8 mouse cellular contexts compared by ENCODE assay signal in genomic region chr12:54197301-54197782, GRCm38 (mm10). TPM values are rescaled to one million over a fixed set of nuclear protein-coding genes. Genes with fewer than 3 reads are reported as not detected.
DNase-seq lines count a peak whose midpoint lies in the region; ATAC-seq and TF ChIP-seq lines count a peak whose summit lies in the region.

No protein-coding gene starts in this region.

- H3K27me3 ChIP-seq in embryonic facial prominence, embryonic 13.5 days = peaks cover 8% of the 10 kb centered on the region
- H3K27me3 ChIP-seq in embryonic facial prominence, embryonic 10.5 days (replicated peaks; ENCODE audit: low read depth, poor library complexity, severe bottlenecking) = peaks cover 11% of the 10 kb centered on the region
- no peaks in the 10 kb centered on the region for H3K27me3 ChIP-seq in liver, adult 2 months (ENCODE audit: control insufficient read depth, insufficient read depth, low read length)
- no peaks in the 10 kb centered on the region for H3K27me3 ChIP-seq in hindbrain, embryonic 16.5 days (replicated peaks; ENCODE audit: control insufficient read depth, insufficient read depth, low read length)
- peaks cover 8% of the 10 kb centered on the region for H3K27me3 ChIP-seq in midbrain, postnatal 0 days (ENCODE audit: insufficient read depth, low read length)

- peaks cover 14% of the 10 kb centered on the region; the same call in 1 of the 2 replicates for H3K79me2 ChIP-seq in liver, adult 2 months (ENCODE audit: control insufficient read depth, insufficient read depth, low read length)

- peaks cover 65% of the 10 kb centered on the region for H3K4me1 ChIP-seq in embryonic facial prominence, embryonic 13.5 days
- H3K4me1 ChIP-seq in embryonic facial prominence, embryonic 10.5 days = peaks cover 55% of the 10 kb centered on the region
- H3K4me1 ChIP-seq in liver, adult 2 months (ENCODE audit: control insufficient read depth, insufficient read depth, low read length) = peaks cover 8% of the 10 kb centered on the region
- peaks cover 19% of the 10 kb centered on the region for H3K4me1 ChIP-seq in hindbrain, embryonic 16.5 days (ENCODE audit: control insufficient read depth, insufficient read depth, low read depth, low read length)
- no peaks in the 10 kb centered on the region; the same call in 1 of the 2 replicates for H3K4me1 ChIP-seq in midbrain, postnatal 0 days (ENCODE audit: insufficient read depth, low read length)

- H3K4me2 ChIP-seq in embryonic facial prominence, embryonic 13.5 days = peak overlapping the region; percentile 22
- H3K4me2 ChIP-seq in hindbrain, embryonic 16.5 days (ENCODE audit: low read length) = peak overlapping the region; percentile 30
- H3K4me2 ChIP-seq in midbrain, postnatal 0 days (ENCODE audit: low read depth, low read length, poor library complexity, severe bottlenecking) = peak overlapping the region; percentile 24

- ATAC-seq in embryonic facial prominence, embryonic 13.5 days (ENCODE audit: insufficient number of reproducible peaks, insufficient read depth, low FRiP score, low TSS enrichment, low read depth) = no peak
- 0 out of 2 replicates have a peak, but pooled peaks have one; percentile 31 for ATAC-seq in hindbrain, embryonic 16.5 days
- ATAC-seq in midbrain, postnatal 0 days (ENCODE audit: low FRiP score) = no peak

- H3K4me3 ChIP-seq in embryonic facial prominence, embryonic 13.5 days = no peak overlapping the region
- no peak overlapping the region for H3K4me3 ChIP-seq in embryonic facial prominence, embryonic 10.5 days
- no peak overlapping the region for H3K4me3 ChIP-seq in liver, adult 2 months (ENCODE audit: insufficient read depth, low read depth, low read length)
- H3K4me3 ChIP-seq in hindbrain, embryonic 16.5 days (ENCODE audit: low read length) = no peak overlapping the region
- no peak overlapping the region for H3K4me3 ChIP-seq in midbrain, postnatal 0 days (ENCODE audit: low read depth, low read length)

- H3K27ac ChIP-seq in embryonic facial prominence, embryonic 13.5 days = peak overlapping the region; percentile 45; the same call in 1 of the 2 replicates
- H3K27ac ChIP-seq in embryonic facial prominence, embryonic 10.5 days (replicated peaks) = no peak overlapping the region
- H3K27ac ChIP-seq in liver, adult 2 months (replicated peaks; ENCODE audit: insufficient read depth, low read depth, low read length) = peak overlapping the region; percentile 80
- 0 out of 2 replicates have a peak overlapping the region, but pooled peaks have one; percentile 3 for H3K27ac ChIP-seq in hindbrain, embryonic 16.5 days (ENCODE audit: low read depth, low read length)
- H3K27ac ChIP-seq in midbrain, postnatal 0 days (ENCODE audit: low read depth, low read length) = no peak overlapping the region

- DNase-seq in embryonic facial prominence, embryonic 10.5 days (ENCODE audit: low spot score) = no peak
- DNase-seq in liver, adult 2 months (ENCODE audit: extremely low read depth, low read depth, low spot score) = peak; percentile 97
- no peak for DNase-seq in liver
- peak; percentile 68 for DNase-seq in midbrain, postnatal 0 days (ENCODE audit: low spot score)
- no peak for DNase-seq in adrenal gland, postnatal 14 days
- DNase-seq in adrenal gland, postnatal 36 days = no peak

- H3K9me3 ChIP-seq in embryonic facial prominence, embryonic 13.5 days = no peaks in the 10 kb centered on the region
- no peaks in the 10 kb centered on the region for H3K9me3 ChIP-seq in embryonic facial prominence, embryonic 10.5 days
- no peaks in the 10 kb centered on the region for H3K9me3 ChIP-seq in hindbrain, embryonic 16.5 days (ENCODE audit: control insufficient read depth, low read length)
- H3K9me3 ChIP-seq in midbrain, postnatal 0 days (ENCODE audit: low read length) = no peaks in the 10 kb centered on the region

- TF ChIP-seq POLR2A in liver, adult 2 months (IDR thresholded peaks at IDR 0.05; ENCODE audit: extremely low read depth, insufficient read depth, low read length) = no peak

- H3K36me3 ChIP-seq in embryonic facial prominence, embryonic 13.5 days = no peaks in the 10 kb centered on the region
- H3K36me3 ChIP-seq in embryonic facial prominence, embryonic 10.5 days (replicated peaks) = no peaks in the 10 kb centered on the region
- no peaks in the 10 kb centered on the region for H3K36me3 ChIP-seq in liver, adult 2 months (ENCODE audit: control insufficient read depth, insufficient read depth, low read length)
- H3K36me3 ChIP-seq in hindbrain, embryonic 16.5 days (ENCODE audit: control insufficient read depth, insufficient read depth, low read length) = no peaks in the 10 kb centered on the region
- no peaks in the 10 kb centered on the region for H3K36me3 ChIP-seq in midbrain, postnatal 0 days (ENCODE audit: insufficient read depth, low read length)

- TF ChIP-seq CTCF in liver, adult 2 months (IDR thresholded peaks at IDR 0.05; ENCODE audit: low read depth, low read length) = no peak
- no peak for TF ChIP-seq CTCF in midbrain, postnatal 0 days (IDR thresholded peaks at IDR 0.05)

- WGBS in embryonic facial prominence, embryonic 13.5 days = 41% methylated on average over 6 of the region's 6 CpGs
- WGBS in embryonic facial prominence, embryonic 10.5 days = 90% methylated on average over 6 of the region's 6 CpGs
- 11% methylated on average over 6 of the region's 6 CpGs for WGBS in liver, adult 2 months
- WGBS in hindbrain, embryonic 16.5 days = 30% methylated on average over 6 of the region's 6 CpGs
- 42% methylated on average over 6 of the region's 6 CpGs for WGBS in midbrain, postnatal 0 days

- no peak overlapping the region for H3K9ac ChIP-seq in embryonic facial prominence, embryonic 13.5 days
- no peak overlapping the region for H3K9ac ChIP-seq in liver, adult 2 months (ENCODE audit: low read depth, low read length)
- H3K9ac ChIP-seq in hindbrain, embryonic 16.5 days (ENCODE audit: low read depth, low read length) = no peak overlapping the region
- H3K9ac ChIP-seq in midbrain, postnatal 0 days (replicated peaks; ENCODE audit: low read length, poor library complexity, severe bottlenecking) = no peak overlapping the region

RNA-seq across cellular contexts. Expression of gene Egln3, which starts 6.3 kb away (rescaled TPM):
- polyA plus RNA-seq in embryonic facial prominence, embryonic 13.5 days (2015; fragmentation: Nextera tagmentation; extraction: Ambion mirVana) = 6.7 and 7.0 TPM in 2 replicates
- polyA plus RNA-seq in embryonic facial prominence, embryonic 10.5 days (2016; fragmentation: Nextera tagmentation; extraction: Ambion mirVana) = 4.7 and 5.5 TPM in 2 replicates
- 7.9 and 8.4 TPM in 2 replicates for total RNA-seq in liver, adult 2 months (2014; rRNA removed)
- polyA plus RNA-seq in liver, adult 2 months (2012; rRNA removed) = 11.0 and 13.1 TPM in 2 replicates
- polyA plus RNA-seq in hindbrain, embryonic 16.5 days (2015; fragmentation: Nextera tagmentation; extraction: Ambion mirVana) = 7.4 and 7.6 TPM in 2 replicates
- 8.0 and 11.2 TPM in 2 replicates for total RNA-seq in midbrain, postnatal 0 days (2014; rRNA removed)
- 3.5 and 3.6 TPM in 2 replicates for polyA plus RNA-seq in midbrain, postnatal 0 days (2015; fragmentation: Nextera tagmentation; extraction: Ambion mirVana)
- 3.0 and 6.6 TPM in 2 replicates for total RNA-seq in adrenal gland, postnatal 14 days (2021)
- 1 to 10 TPM; 3.4 to 5.5 TPM for total RNA-seq in adrenal gland, postnatal 36 days (2021)

Comparison
In these comparisons a context has a peak if more than half of its experiments do, and no peak if none do; other contexts are left out.
1. H3K27ac ChIP-seq: peak in embryonic facial prominence, embryonic 13.5 days (single experiment), liver, adult 2 months (single experiment) and hindbrain, embryonic 16.5 days (single experiment); none in embryonic facial prominence, embryonic 10.5 days (single experiment) and midbrain, postnatal 0 days (single experiment).
2. DNase-seq: peak in liver, adult 2 months (single experiment) and midbrain, postnatal 0 days (single experiment); none in embryonic facial prominence, embryonic 10.5 days (single experiment), liver (single experiment), adrenal gland, postnatal 14 days (single experiment) and adrenal gland, postnatal 36 days (0 of 2).
3. Peak in every context shown above with its lines, with median percentiles within 50 percentile points of each other: H3K4me2 ChIP-seq.